Mouse (Mus musculus): ENCODE measurements at regions not wholly inside any gene's neighbourhood (a gene's known extent, or its start where the extent isn't known, plus 50 kb on each side); places are given as distances from the start of the nearest gene placed in this dataset.
"Not testable (repeated sequence)": the region's sequence is repeated elsewhere in the genome, so short reads cannot be mapped to it uniquely, and the experiment has no call there.

DNA sequence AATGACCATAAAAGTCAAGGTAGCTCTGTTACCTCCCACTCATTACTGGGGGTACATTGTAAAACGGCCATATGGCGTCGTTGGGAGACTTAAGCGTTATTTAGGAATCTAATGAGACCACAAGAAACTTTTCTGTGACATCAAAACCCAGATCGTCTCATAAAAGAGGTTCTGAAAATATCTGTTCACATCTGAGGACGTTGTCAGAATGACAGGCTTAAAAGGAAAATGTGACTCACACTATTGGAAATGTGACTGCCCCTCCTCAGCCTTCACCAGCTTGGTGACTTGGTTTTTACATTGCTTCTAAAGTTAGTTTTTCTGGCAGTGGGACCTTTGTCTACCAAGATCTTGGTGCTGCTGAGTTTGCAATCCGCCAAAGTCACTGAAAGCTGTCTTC lies 252.9 kb downstream of the Etnk1 start:
- intact Hi-C loops (cut with DNase I), result no loop called here
- DNase-seq (ENCODE audit: low spot score in 2 of 2), result no peak

DNA sequence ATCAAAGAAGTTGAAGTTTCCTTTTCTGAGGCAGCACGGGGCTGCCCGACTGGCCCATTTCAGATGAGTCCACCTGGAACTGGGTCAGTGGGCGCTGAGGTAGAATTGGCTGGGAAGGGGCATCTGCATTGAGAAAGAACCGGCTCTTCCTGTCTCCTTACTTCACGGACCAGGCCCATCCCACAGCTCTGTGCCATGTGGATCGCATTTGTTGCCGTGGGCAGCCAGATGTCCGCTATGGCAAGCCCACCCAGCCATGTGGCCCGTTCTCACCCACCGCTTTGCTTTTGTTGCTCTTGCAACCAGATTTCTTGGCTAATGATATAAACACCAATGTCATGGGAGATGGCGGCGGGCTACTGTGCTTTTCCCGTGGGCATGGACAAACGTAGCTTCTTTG lies 256.0 kb downstream of the Etnk1 start:
- intact Hi-C loops (cut with DNase I), result no loop called here
- DNase-seq (ENCODE audit: low spot score in 2 of 2), result no peak

DNA sequence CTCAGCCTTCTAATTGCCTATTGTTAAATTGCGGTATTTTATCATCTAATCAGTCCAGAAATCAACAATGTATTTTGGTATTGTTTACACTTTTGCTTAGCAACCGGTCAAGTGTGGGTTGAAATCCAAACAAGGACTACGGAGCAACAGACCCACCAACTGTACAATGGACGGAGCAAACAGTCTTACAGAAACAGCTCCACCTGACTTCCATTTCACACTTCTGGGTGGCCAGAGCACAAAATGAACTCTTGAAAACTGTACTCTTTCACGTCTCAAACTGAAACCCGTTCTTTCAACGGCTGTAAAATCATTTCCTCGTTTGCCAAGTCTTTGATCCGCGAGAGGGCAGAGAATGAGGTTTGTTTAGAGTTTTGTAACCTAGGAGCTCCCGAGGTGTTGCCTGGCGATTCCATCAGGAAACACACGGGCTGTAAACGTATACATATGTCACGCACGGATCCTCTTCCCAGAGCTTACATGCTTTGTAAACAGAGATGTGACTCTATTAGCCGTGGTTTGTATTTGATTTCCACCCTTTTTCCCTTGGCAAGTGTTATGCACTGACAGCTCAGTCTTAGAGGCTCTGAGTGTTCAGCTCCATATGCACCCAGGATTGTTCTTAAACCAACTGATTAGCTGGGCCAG lies 258.3 kb downstream of the Etnk1 start:
- DNase-seq (ENCODE audit: low spot score in 2 of 2), result peak in 1 of 2 experiments; percentile 1
- intact Hi-C loops (cut with DNase I), result no loop called here

DNA sequence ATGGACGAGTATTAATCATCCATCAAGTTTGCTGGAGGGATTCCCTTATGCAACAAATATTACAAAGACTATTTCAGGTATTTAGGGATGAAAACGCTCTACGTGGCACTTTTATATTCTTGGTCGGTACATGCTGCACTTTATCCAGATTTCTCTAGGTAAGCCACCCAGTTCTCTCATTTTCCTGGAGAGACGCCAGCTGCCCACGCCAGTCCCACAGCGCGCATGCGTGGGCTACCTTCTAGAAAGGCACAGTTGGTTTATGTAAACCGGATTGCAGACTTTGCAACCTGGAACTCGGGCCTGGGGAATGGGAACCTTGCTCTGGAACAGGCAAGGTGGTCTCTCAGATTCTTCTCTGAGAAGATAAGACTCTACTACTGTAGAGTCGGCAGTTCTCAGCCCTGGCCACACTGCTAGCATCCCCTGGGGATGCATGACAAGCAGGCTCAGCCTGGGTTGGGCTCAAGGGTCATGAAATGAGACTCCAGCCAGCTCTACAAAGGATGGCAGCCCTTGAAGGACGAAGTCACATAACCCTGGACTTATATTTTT lies 265.0 kb downstream of the Etnk1 start:
- intact Hi-C loops (cut with DNase I), result no loop called here

DNA sequence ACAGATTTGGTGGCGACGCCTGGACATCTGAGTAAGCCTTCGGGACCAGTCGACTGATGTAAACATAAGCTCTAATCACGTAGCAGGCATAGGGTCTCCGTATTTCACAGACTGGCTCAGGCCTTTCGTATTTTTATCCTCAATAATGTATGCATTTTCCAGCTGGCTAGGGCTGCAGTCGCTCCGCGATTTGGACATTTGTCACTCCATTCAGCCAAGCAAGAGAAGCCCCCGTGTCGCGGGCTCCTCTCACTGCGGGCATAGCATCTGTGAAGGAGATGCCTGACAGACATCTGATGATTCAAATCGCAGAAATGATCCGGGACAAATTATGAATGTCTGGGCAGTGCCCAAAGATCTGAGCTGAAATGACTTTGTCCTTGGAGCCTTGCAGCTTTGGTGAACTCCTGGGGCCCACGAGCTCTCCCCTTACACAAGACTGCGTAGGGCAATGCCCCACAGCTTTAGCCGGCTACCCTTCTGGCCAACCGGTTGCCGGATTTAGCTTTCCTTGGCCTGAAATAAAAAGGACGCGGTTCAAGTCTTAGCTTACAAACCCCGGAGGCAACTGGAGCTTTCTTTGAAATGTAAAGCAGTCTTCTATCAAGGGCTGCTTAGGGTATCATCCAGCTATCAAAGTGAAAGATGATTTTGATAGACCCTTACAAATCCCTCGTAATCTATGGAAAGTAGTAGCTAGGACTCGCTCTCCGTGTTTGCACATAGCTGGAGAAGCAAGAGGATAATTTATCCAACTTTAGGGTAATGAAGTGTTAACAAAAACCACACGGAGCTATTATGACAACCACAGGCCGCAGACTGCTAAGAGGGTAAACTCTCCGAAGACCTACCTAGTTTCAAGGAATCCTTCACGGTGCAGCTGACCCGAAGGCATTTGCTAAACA lies 270.6 kb downstream of the Etnk1 start:
- intact Hi-C loops (cut with DNase I), result no loop called here
- DNase-seq (ENCODE audit: low spot score in 2 of 2), result no peak

More for the DNA sequence above, 265.0 kb downstream of the Etnk1 start:
- peak; percentile 83 to 84 for DNase-seq (ENCODE audit: low spot score in 2 of 2)

DNA sequence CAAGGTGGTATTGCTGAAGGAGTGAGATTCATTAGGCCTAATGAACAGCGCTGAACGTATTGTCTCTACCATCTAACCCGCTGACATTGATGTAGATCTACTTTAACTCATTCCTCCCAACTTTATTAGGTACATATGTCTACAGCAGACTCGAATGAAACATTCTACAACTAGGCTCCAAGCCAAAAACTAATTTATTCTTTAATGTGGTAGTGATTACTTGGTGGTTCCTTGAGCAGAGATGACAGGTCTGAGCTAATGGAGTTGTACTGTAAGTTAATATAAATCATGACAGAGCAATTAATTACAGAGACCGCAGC lies 271.2 kb downstream of the Etnk1 start:
- intact Hi-C loops (cut with DNase I), result no loop called here
- DNase-seq (ENCODE audit: low spot score in 2 of 2), result no peak

DNA sequence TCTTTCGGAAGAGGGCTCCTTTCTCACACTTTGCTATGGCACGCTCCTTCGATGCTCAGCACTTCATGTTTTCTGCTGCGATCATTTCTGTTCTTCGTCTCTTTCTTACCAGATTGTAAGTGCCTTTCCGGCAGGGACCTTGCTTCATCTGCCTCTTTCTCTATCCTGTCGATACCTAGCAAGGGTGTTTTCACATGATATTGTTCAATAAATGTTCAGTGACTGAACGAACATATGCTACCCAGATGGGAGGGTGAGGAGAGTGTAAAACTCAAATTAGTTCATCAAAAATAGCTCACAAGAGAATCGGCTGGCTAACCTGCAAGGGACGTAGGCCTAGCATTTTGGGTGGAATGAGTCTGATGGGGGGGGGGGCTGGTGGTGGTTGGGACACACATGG lies 272.5 kb downstream of the Etnk1 start:
- intact Hi-C loops (cut with DNase I), result no loop called here
- no peak for DNase-seq (ENCODE audit: low spot score in 2 of 2)

DNA sequence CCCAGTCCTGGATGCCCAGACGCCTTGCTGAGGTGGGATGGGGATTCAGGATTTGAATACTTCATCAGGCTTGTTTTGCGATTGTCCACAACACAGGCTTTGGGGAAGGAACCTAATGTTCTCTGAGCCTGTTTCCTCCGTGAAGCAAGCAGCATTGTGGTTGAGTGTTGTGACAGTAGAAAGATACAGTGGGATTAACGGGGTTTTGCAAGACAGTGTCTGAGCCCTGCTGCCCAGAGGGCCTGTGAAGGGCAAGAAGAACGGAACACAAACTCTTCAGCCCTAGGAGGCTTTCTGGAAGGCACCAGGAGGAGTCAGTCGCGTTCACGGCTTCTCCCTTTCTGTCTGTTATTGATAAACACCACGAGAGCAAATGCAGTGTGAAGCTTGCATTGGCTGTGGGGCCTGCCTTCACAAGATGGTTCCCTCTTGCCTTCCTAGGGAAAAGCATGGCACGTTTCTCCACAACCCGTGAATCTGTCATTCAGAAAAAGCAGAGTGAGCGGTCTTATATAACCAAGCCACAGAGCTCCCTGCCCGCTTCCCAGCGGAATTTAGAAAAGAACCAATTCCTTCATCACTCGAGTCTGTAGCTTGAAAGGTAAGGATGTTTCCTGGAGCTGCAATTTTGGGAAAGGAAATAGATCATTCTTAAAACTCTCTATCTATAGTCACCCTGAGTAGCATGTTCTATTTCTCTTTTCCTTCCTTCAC lies 273.4 kb downstream of the Etnk1 start:
- intact Hi-C loops (cut with DNase I), result no loop called here
- DNase-seq (ENCODE audit: low spot score in 2 of 2), result no peak

DNA sequence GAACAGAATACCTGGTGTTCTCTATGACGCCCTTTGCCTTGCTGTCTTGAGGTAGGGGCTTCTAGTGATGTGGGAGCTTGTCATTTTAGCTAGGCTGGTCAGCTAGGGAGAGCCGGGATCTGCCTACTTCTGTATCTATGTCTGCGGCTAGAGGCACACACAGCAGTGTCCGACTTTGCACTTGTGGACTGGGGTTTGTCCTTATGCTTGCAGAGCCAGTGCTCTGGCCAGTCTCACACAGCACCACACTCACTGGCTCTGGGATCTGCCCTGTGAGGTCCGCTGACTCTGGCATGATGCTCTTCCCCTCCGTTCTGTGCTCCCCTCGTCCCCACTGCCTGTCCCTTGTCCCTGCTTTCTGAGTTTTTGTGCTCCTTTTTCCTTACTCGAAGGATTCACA lies 275.3 kb downstream of the Etnk1 start:
- no peak for DNase-seq (ENCODE audit: low spot score in 2 of 2)
- intact Hi-C loops (cut with DNase I), result no loop called here

DNA sequence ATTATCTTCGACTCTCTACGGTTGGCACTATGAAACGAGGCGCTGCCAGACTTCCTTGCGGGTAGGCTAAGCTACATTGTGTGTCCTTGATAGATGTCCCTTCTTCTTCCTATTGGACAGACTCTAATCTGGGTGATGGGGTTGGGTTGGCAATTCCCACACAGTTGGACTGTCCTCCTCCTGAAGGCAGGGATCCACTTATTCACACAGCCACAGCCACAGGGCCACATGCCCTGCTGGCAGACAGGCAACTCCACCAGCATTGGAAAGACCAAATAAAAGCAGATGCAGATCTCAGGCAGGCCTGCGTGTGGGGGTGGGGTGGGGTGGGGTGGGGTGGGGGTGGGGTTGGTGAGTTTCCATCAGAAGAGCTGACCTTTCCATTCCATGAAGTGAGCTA lies 276.4 kb downstream of the Etnk1 start:
- DNase-seq (ENCODE audit: low spot score in 2 of 2), result no peak
- intact Hi-C loops (cut with DNase I), result no loop called here

DNA sequence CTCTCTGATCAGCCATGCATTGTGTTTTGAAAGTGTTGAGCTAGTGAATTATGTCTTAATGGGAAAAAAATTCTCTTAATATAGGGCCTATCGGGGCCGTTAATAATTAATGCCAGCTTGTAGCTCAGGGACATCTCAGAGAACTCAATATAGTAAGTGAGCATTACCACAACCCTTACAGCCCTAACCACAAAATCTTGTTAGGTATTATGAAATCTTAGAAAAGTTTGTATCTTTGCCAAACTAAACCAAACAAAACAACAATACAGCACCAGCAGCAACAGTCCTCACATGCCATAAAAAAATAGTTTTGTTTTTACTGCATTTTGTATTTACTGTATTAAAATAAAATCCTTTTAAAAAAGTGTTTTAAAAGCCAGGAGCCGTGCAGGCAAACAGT lies 277.8 kb downstream of the Etnk1 start:
- DNase-seq (ENCODE audit: low spot score in 2 of 2), result no peak
- intact Hi-C loops (cut with DNase I), result no loop called here

DNA sequence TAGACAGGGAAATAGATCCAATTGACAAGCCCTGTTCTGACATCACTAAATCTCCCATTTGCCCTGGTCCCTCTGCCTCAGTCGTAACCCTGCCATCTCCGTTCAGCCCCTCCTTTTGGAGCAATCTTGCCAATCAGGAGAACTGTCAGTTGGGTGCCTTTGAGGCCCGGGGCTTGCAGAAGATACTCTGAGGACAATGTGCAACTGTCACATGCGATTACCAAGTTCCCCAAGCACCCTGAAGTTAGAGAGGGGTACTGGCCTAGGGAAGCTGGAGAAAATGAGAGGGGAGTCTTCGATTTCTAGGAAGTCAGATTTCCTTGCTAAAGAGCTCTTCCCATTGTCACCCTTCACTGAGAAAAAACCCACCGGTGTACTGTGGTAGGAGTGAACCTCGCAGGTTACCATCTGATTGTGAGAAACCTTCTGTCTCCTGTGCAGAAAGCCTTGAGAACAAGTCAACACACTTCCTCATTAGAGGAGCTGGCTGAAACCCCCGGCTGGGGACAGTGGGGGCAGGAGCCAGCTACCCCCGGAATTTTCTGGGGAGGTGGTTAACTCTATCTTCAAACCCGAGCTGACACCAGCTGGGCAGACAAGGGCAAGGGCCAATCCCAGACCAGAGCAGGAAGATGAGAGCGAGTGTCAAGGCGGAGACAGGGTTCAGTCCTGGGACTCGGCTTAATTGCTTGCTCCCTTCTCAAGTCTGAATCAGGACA lies 279.0 kb downstream of the Etnk1 start:
- intact Hi-C loops (cut with DNase I), result no loop called here

DNA sequence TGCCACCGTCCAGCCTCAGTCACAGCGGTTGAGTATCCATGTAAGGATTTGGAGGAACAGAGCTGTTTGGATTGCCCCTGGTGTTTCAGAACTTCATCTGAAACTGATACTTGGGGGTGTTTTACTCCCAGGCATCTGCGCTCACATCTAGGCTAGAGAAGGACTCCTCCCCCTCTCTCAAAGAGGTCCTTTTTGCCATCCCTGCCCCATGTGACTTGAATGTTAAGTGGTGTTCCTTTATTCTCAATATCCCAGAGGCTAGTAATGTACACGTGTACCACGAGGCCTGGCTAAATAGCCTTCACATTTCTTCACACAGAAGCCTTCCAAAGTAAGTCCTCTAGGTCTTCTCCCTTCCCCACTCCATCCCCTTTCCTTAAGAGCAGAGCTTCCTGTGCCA lies 280.0 kb downstream of the Etnk1 start:
- intact Hi-C loops (cut with DNase I), result no loop called here
- no peak for DNase-seq (ENCODE audit: low spot score in 2 of 2)

More for the DNA sequence above, 279.0 kb downstream of the Etnk1 start:
- DNase-seq (ENCODE audit: low spot score in 2 of 2), result no peak

DNA sequence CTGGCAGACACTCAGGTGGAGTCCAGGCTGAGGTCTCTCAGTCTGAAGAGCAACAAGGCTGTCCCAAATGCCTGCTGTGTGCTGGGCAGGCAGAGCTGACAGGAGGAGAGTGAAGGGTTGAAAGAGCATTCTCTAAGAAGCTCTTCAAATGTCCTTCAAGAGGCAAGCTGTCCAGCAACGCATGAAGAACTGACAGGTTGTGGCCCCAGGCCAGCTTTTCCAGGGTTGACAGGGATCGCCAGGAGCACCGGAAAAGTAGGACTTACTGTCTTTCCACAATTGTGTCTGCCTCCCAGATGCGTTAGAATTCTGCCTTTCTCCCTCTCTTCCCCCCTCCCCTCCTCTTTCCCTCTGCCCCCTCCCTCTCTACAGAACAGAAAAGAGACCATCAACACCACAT lies 282.1 kb downstream of the Etnk1 start:
- intact Hi-C loops (cut with DNase I), result no loop called here
- no peak for DNase-seq (ENCODE audit: low spot score in 2 of 2)

DNA sequence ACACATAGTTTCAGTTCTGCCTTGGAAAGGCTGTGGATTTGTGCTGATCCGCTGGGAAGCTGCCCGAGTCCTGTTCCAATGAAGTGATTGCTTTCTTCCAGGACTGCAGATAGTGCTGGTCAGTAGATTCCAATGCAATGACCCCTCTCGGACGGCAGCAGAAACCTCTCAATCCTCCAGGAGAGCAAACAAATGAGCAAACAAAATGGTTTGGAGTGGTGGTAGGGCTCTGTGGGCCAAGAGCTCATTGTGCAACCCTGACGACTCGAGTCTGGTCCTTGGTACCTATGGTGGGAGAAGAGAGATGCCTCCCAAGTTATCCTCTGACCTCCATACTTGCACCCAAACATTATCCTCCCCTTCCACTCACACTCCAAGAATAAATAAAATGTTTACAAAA lies 284.8 kb downstream of the Etnk1 start:
- intact Hi-C loops (cut with DNase I), result no loop called here
- no peak for DNase-seq (ENCODE audit: low spot score in 2 of 2)

DNA sequence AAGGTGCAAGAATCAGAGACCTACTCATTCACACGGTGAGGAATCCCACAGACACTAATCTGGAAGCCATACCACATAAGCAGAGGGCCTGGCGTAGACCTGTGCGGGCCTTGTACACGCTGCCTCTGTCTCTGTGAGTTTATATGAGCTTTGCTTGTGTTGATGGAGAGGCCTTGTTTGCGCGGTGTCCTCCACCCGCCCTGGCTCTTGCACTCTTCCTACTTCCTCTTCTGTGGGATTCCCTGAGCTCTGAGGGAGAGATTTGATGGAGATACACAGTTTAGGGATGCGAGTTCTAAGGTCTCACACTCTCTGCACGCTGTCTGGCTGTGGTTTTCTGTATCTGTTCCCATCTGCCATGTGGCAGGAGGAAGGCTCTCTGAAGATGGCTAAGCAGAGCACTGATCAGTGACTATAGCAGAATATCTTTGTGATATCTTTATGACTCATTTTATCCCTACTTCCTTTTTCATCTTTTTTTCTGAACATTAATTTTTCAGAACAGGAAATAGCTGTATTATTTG lies 287.7 kb downstream of the Etnk1 start:
- DNase-seq (ENCODE audit: low spot score in 2 of 2), result no peak
- intact Hi-C loops (cut with DNase I), result no loop called here

DNA sequence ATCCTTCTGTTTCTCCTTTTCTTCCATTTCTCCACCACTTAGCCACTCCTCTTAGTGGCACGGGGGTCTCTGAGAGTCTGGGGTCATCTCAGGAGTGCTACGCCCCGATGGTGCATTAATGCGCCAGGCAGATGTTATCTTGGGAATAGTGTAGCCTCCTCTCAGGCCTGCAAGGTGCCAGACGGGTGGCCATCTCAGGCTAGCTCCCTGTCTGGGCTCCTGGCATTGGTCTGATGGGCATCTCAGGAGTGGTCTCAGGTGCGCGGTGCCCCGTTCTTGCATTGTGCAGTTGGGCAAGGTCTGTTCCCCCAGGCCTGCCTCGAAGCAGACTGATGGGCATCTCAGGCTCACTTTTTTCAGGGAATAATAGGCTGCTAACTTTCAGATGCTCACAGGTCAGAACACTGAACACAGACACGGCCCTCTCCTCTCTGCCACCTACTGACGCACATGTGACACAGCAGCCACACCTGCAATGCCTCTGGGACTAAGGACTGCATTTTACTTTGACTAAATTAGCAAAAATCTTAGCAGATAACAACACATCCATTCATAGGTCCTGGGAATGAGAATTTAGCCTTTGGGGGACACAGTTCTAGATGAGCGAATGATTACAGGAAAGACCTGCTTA lies 298.0 kb downstream of the Etnk1 start:
- DNase-seq (ENCODE audit: low spot score in 2 of 2), result no peak
- intact Hi-C loops (cut with DNase I), result no loop called here

DNA sequence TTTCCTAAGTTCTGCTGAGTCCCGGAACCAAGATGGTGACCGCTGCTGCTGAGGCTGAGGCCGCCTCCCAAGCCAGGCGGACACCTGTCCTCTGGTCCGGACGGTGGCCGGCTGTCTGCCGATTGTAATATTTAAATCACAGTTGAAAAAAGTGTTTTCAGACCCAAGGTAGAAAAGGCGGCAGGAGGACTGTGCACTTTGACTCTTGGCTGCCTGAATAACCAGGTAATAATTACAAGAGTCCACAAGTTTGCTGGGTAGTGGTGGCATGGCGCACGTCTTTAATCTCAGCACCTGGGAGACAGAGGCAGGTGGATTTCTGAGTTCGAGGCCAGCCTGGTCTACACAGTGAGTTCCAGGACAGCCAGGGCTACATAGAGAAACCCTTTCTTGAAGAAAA lies 305.7 kb downstream of the Etnk1 start:
- DNase-seq (ENCODE audit: low spot score in 2 of 2), result not testable (repeated sequence)

DNA sequence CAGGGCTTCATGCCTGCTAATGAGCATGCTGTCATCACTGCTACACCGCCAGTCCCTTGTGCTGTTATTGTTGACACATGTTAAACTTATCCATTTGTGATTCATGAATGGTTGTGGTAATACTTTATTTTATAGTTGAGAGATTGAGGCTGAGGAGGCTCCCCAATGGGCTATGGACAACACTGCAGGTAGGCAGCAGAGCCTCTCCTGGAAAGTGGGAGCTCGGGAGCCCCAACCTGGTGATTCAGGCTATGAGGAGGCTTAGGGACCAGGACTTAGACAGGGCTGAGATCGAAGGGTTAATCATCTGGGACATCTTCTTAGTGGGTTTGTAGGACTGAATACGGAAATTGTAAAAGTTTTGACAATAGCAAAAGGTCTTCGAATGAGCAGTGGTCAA lies 307.4 kb downstream of the Etnk1 start:
- no peak for DNase-seq (ENCODE audit: low spot score in 2 of 2)
- intact Hi-C loops (cut with DNase I), result no loop called here

More for the DNA sequence above, 305.7 kb downstream of the Etnk1 start:
- intact Hi-C loops (cut with DNase I), result not testable (repeated sequence)
